In the genomic region with DNA sequence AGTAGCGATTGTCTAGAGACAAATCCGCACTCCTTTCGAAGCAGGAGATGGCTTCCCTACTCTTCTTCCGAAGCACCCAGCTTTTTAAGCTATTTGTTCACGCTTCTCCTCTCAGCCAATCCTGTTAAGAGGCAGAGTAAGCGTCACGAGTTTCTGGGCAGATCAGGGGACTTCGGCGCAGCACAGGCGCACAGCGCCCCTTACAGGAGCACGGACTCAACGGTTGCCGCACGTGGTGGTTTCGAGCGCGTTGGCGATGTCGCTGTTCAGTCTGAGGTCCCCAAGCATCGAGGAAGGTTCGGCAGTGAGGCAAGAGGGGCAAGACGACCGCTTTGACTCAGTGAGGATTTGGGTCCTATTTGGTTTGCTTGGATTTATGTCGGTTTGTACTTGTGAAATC, we compare ENCODE assay signal across 8 mouse cellular contexts. TPM values are rescaled to one million over a fixed set of nuclear protein-coding genes. Genes with fewer than 3 reads are reported as not detected.
DNase-seq lines count a peak whose midpoint lies in the region; ATAC-seq and TF ChIP-seq lines count a peak whose summit lies in the region.

A gene (plus strand): TSS at position 219 of the 400 bp plus-strand sequence.

- H3K4me3 ChIP-seq in bone marrow macrophage, adult 2 months (ENCODE audit: insufficient read depth, low read length) = no peak within 1 kb of the TSS
- no peak within 1 kb of the TSS for H3K4me3 ChIP-seq in embryonic fibroblast, embryonic 13.5 days (ENCODE audit: insufficient read depth, low read length)
- peak within 1 kb of the TSS; percentile 38 for H3K4me3 ChIP-seq in heart, embryonic 10.5 days
- 0 out of 2 replicates have a peak within 1 kb of the TSS, but pooled peaks have one; percentile 11 for H3K4me3 ChIP-seq in kidney, embryonic 14.5 days (ENCODE audit: low read length)
- peak within 1 kb of the TSS; percentile 17 for H3K4me3 ChIP-seq in limb, embryonic 14.5 days (replicated peaks; ENCODE audit: low read length)
- H3K4me3 ChIP-seq in midbrain, postnatal 0 days (ENCODE audit: low read depth, low read length) = 0 out of 2 replicates have a peak within 1 kb of the TSS, but pooled peaks have one; percentile 0

- 9% methylated on average over 25 of the region's 25 CpGs for WGBS in heart, embryonic 10.5 days
- WGBS in kidney, embryonic 14.5 days = 6% methylated on average over 25 of the region's 25 CpGs
- 3% methylated on average over 25 of the region's 25 CpGs for WGBS in limb, embryonic 14.5 days
- 6% methylated on average over 25 of the region's 25 CpGs for WGBS in midbrain, postnatal 0 days

- no peaks in the 10 kb centered on the region for H3K9me3 ChIP-seq in heart, embryonic 10.5 days
- H3K9me3 ChIP-seq in kidney, embryonic 14.5 days (ENCODE audit: control insufficient read depth, low read length) = no peaks in the 10 kb centered on the region
- no peaks in the 10 kb centered on the region for H3K9me3 ChIP-seq in limb, embryonic 14.5 days (ENCODE audit: control insufficient read depth, low read length)
- no peaks in the 10 kb centered on the region for H3K9me3 ChIP-seq in midbrain, postnatal 0 days (ENCODE audit: low read length)

- H3K9ac ChIP-seq in kidney, embryonic 14.5 days (ENCODE audit: low read depth, low read length) = no peak within 1 kb of the TSS
- H3K9ac ChIP-seq in limb, embryonic 14.5 days (ENCODE audit: low read depth, low read length, severe bottlenecking) = peak within 1 kb of the TSS; percentile 21; the same call in 1 of the 2 replicates
- no peak within 1 kb of the TSS for H3K9ac ChIP-seq in midbrain, postnatal 0 days (replicated peaks; ENCODE audit: low read length, poor library complexity, severe bottlenecking)

- TF ChIP-seq CTCF in bone marrow macrophage, adult 2 months (IDR thresholded peaks at IDR 0.05; ENCODE audit: low read depth, low read length) = peak; percentile 56
- peak; percentile 92 for TF ChIP-seq CTCF in embryonic fibroblast, embryonic 13.5 days (IDR thresholded peaks at IDR 0.05; ENCODE audit: borderline replicate concordance, insufficient read depth, low read length)
- TF ChIP-seq CTCF in midbrain, postnatal 0 days (IDR thresholded peaks at IDR 0.05) = peak; percentile 95

- peak within 1 kb of the TSS; percentile 39 for H3K4me2 ChIP-seq in kidney, embryonic 14.5 days (replicated peaks; ENCODE audit: low read depth, low read length)
- peak within 1 kb of the TSS; percentile 47 for H3K4me2 ChIP-seq in limb, embryonic 14.5 days (replicated peaks; ENCODE audit: low read depth, low read length, severe bottlenecking)
- H3K4me2 ChIP-seq in midbrain, postnatal 0 days (ENCODE audit: low read depth, low read length, poor library complexity, severe bottlenecking) = peak within 1 kb of the TSS; percentile 40

- no peaks in the 10 kb centered on the region for H3K27me3 ChIP-seq in heart, embryonic 10.5 days (ENCODE audit: insufficient read depth, poor library complexity, severe bottlenecking)
- H3K27me3 ChIP-seq in kidney, embryonic 14.5 days (ENCODE audit: control insufficient read depth, insufficient read depth, low read length) = no peaks in the 10 kb centered on the region
- no peaks in the 10 kb centered on the region for H3K27me3 ChIP-seq in limb, embryonic 14.5 days (ENCODE audit: control insufficient read depth, insufficient read depth, low read length)
- no peaks in the 10 kb centered on the region for H3K27me3 ChIP-seq in midbrain, postnatal 0 days (ENCODE audit: insufficient read depth, low read length)

- H3K27ac ChIP-seq in bone marrow macrophage, adult 2 months (ENCODE audit: insufficient read depth, low read depth, low read length) = no peak within 1 kb of the TSS
- H3K27ac ChIP-seq in embryonic fibroblast, embryonic 13.5 days (ENCODE audit: insufficient read depth, low read length) = no peak within 1 kb of the TSS
- no peak within 1 kb of the TSS; the same call in 1 of the 2 replicates for H3K27ac ChIP-seq in heart, embryonic 10.5 days
- peak within 1 kb of the TSS; percentile 48; the same call in 1 of the 2 replicates for H3K27ac ChIP-seq in kidney, embryonic 14.5 days (ENCODE audit: low read depth, low read length)
- H3K27ac ChIP-seq in limb, embryonic 14.5 days (replicated peaks; ENCODE audit: low read depth, low read length) = peak within 1 kb of the TSS; percentile 67; the same call in 1 of the 2 replicates
- no peak within 1 kb of the TSS for H3K27ac ChIP-seq in midbrain, postnatal 0 days (ENCODE audit: low read depth, low read length)

- H3K36me3 ChIP-seq in heart, embryonic 10.5 days = no peaks in the 10 kb centered on the region
- no peaks in the 10 kb centered on the region for H3K36me3 ChIP-seq in kidney, embryonic 14.5 days (ENCODE audit: control insufficient read depth, insufficient read depth, low read length)
- no peaks in the 10 kb centered on the region for H3K36me3 ChIP-seq in limb, embryonic 14.5 days (ENCODE audit: control insufficient read depth, insufficient read depth, low read length)
- no peaks in the 10 kb centered on the region for H3K36me3 ChIP-seq in midbrain, postnatal 0 days (ENCODE audit: insufficient read depth, low read length)

- peak; percentile 44 for DNase-seq in 416B (ENCODE audit: low read depth)
- peak; percentile 96 for DNase-seq in heart, embryonic 10.5 days (ENCODE audit: low spot score)
- DNase-seq in limb, embryonic 14.5 days (ENCODE audit: low spot score) = peak; percentile 91
- peak; percentile 96 for DNase-seq in midbrain, postnatal 0 days (ENCODE audit: low spot score)
- peak; percentile 90 to 94 for DNase-seq in spleen, postnatal 10 days (ENCODE audit: low spot score in 2 of 2)

- peak; percentile 44 for ATAC-seq in kidney, embryonic 14.5 days (ENCODE audit: low FRiP score, low TSS enrichment)
- peak; percentile 61 for ATAC-seq in limb, embryonic 14.5 days (ENCODE audit: low FRiP score, low read depth)
- ATAC-seq in midbrain, postnatal 0 days (ENCODE audit: low FRiP score) = peak; percentile 75

- peaks cover 11% of the 10 kb centered on the region for H3K4me1 ChIP-seq in bone marrow macrophage, adult 2 months (ENCODE audit: control insufficient read depth, insufficient read depth, low read length)
- H3K4me1 ChIP-seq in embryonic fibroblast, embryonic 13.5 days (ENCODE audit: control insufficient read depth, insufficient read depth, low read length) = no peaks in the 10 kb centered on the region
- peaks cover 21% of the 10 kb centered on the region for H3K4me1 ChIP-seq in heart, embryonic 10.5 days
- peaks cover 5% of the 10 kb centered on the region for H3K4me1 ChIP-seq in kidney, embryonic 14.5 days (ENCODE audit: control insufficient read depth, insufficient read depth, low read length)
- peaks cover 14% of the 10 kb centered on the region for H3K4me1 ChIP-seq in limb, embryonic 14.5 days (ENCODE audit: control insufficient read depth, insufficient read depth, low read length)
- H3K4me1 ChIP-seq in midbrain, postnatal 0 days (ENCODE audit: insufficient read depth, low read length) = peaks cover 8% of the 10 kb centered on the region

- no peak for TF ChIP-seq POLR2A in bone marrow macrophage, adult 2 months (IDR thresholded peaks at IDR 0.05; ENCODE audit: borderline replicate concordance, low read depth, low read length)
- 0 out of 2 replicates have a peak, but pooled peaks have one; percentile 38 for TF ChIP-seq POLR2A in embryonic fibroblast, embryonic 13.5 days (IDR thresholded peaks at IDR 0.05; ENCODE audit: low read depth, low read length)
- TF ChIP-seq POLR2A in limb, embryonic 14.5 days (IDR thresholded peaks at IDR 0.05; ENCODE audit: borderline replicate concordance, extremely low read depth, insufficient read depth, insufficient read length) = no peak

RNA-seq across cellular contexts. Expression of the gene that starts here (rescaled TPM):
- polyA plus RNA-seq in bone marrow macrophage, adult 2 months (2012; ENCODE audit: insufficient read depth, insufficient read length, missing spikeins) = not detected in 2 replicates
- polyA plus RNA-seq in embryonic fibroblast, embryonic 13.5 days (2011; ENCODE audit: insufficient read length, low read depth, missing spikeins) = 0.16 and 0.18 TPM in 2 replicates
- 0.18 and 0.40 TPM in 2 replicates for polyA plus RNA-seq in heart, embryonic 10.5 days (2016; fragmentation: Nextera tagmentation; extraction: Ambion mirVana)
- polyA plus RNA-seq in kidney, embryonic 14.5 days (2014; fragmentation: Nextera tagmentation; extraction: Ambion mirVana) = 0.81 and 1.2 TPM in 2 replicates
- 0.78 and 1.0 TPM in 2 replicates for polyA plus RNA-seq in limb, embryonic 14.5 days (2012; rRNA removed)
- 0.22 and 0.66 TPM in 2 replicates for polyA plus RNA-seq in limb, embryonic 14.5 days (2014; fragmentation: Nextera tagmentation; extraction: Ambion mirVana)
- 0.22 and 0.24 TPM in 2 replicates for total RNA-seq in midbrain, postnatal 0 days (2014; rRNA removed)
- 0.10 and 0.20 TPM in 2 replicates for polyA plus RNA-seq in midbrain, postnatal 0 days (2015; fragmentation: Nextera tagmentation; extraction: Ambion mirVana)

Comparison
In these comparisons a context has a peak if more than half of its experiments do, and no peak if none do; other contexts are left out.
1. Peak in DNase-seq and H3K4me3 ChIP-seq in heart, embryonic 10.5 days; RNA of the gene not detected or under 1 TPM.
2. Peak in DNase-seq, ATAC-seq, H3K4me3 ChIP-seq and H3K4me2 ChIP-seq in midbrain, postnatal 0 days; RNA of the gene not detected or under 1 TPM.
3. DNase-seq: peak in every context shown above with its lines; median percentile 96 in heart, embryonic 10.5 days; 96 in midbrain, postnatal 0 days; 92 in spleen, postnatal 10 days; 91 in limb, embryonic 14.5 days; 44 in 416B.
4. H3K27ac ChIP-seq: peak in kidney, embryonic 14.5 days (single experiment) and limb, embryonic 14.5 days (single experiment); none in bone marrow macrophage, adult 2 months (single experiment), embryonic fibroblast, embryonic 13.5 days (single experiment), heart, embryonic 10.5 days (single experiment) and midbrain, postnatal 0 days (single experiment).
5. H3K4me3 ChIP-seq: peak in kidney, embryonic 14.5 days (single experiment) and limb, embryonic 14.5 days (single experiment); none in bone marrow macrophage, adult 2 months (single experiment) and embryonic fibroblast, embryonic 13.5 days (single experiment).
6. Peak in every context shown above with its lines, with median percentiles within 50 percentile points of each other: CTCF ChIP-seq, ATAC-seq and H3K4me2 ChIP-seq.